Mouse (Mus musculus) gastrocnemius, postnatal 4 days (tissue): ENCODE results near the gene Ubac2. TPM values are rescaled to one million over a fixed set of nuclear protein-coding genes. Genes with fewer than 3 reads are reported as not detected.

Experiments used
- DNase-seq, 2 experiments: peaks; one replicate each; pipeline ENCODE4 v3.0.0; 2021 to 2022; ENCODE audit warnings: low spot score in 2 of 2, mixed read lengths in 2 of 2
- total RNA-seq, 2 experiments: library from RNA; stranded (reverse); gene quantifications; 2 replicates each; pipeline ENCODE4 v1.2.3; 2021

Gene Ubac2
- total RNA-seq, 2 experiments from 2014 or later, result 28.4 to 30.6 TPM

- DNase-seq, result no peak
Measured at GRCm38 (mm10) chr14:121922016-121922415, 43.6 kb downstream of the Ubac2 start.

GRCm38 (mm10) chr14:121922731-121923130 is 44.3 kb downstream of the Ubac2 start:
- no peak for DNase-seq

- no peak for DNase-seq
Measured at GRCm38 (mm10) chr14:121924876-121925275, 46.5 kb downstream of the Ubac2 start.

GRCm38 (mm10) chr14:121926901-121927300 is 48.5 kb downstream of the Ubac2 start:
- no peak for DNase-seq

GRCm38 (mm10) chr14:121927451-121927850 is 49.0 kb downstream of the Ubac2 start:
- DNase-seq, result no peak

- peak in 1 of 2 experiments; percentile 48 for DNase-seq
Measured at GRCm38 (mm10) chr14:121928375-121929137, 50.1 kb downstream of the Ubac2 start.

- no peak for DNase-seq
Measured at GRCm38 (mm10) chr14:121929243-121929951, 51.0 kb downstream of the Ubac2 start.

GRCm38 (mm10) chr14:121930731-121931383 is 52.4 kb downstream of the Ubac2 start:
- no peak for DNase-seq

GRCm38 (mm10) chr14:121931594-121931993 is 53.2 kb downstream of the Ubac2 start:
- no peak for DNase-seq

GRCm38 (mm10) chr14:121932180-121932579 is 53.8 kb downstream of the Ubac2 start:
- DNase-seq, result no peak

GRCm38 (mm10) chr14:121933906-121934596 is 55.6 kb downstream of the Ubac2 start:
- DNase-seq, result no peak

- DNase-seq, result no peak
Measured at GRCm38 (mm10) chr14:121934597-121934946, 56.2 kb downstream of the Ubac2 start.

- no peak for DNase-seq
Measured at GRCm38 (mm10) chr14:121936356-121936755, 57.9 kb downstream of the Ubac2 start.

GRCm38 (mm10) chr14:121936856-121937255 is 58.4 kb downstream of the Ubac2 start:
- no peak for DNase-seq

GRCm38 (mm10) chr14:121937601-121938255 is 59.3 kb downstream of the Ubac2 start:
- no peak for DNase-seq

GRCm38 (mm10) chr14:121938256-121939191 is 60.1 kb downstream of the Ubac2 start:
- no peak for DNase-seq

GRCm38 (mm10) chr14:121939582-121939981 is 61.2 kb downstream of the Ubac2 start:
- no peak for DNase-seq

GRCm38 (mm10) chr14:121946131-121946530 is 67.7 kb downstream of the Ubac2 start:
- no peak for DNase-seq

GRCm38 (mm10) chr14:121946728-121947127 is 68.3 kb downstream of the Ubac2 start:
- no peak for DNase-seq
